Mouse (Mus musculus): ENCODE data around the gene Gm9767.

Gm9767 gene

DNA sequence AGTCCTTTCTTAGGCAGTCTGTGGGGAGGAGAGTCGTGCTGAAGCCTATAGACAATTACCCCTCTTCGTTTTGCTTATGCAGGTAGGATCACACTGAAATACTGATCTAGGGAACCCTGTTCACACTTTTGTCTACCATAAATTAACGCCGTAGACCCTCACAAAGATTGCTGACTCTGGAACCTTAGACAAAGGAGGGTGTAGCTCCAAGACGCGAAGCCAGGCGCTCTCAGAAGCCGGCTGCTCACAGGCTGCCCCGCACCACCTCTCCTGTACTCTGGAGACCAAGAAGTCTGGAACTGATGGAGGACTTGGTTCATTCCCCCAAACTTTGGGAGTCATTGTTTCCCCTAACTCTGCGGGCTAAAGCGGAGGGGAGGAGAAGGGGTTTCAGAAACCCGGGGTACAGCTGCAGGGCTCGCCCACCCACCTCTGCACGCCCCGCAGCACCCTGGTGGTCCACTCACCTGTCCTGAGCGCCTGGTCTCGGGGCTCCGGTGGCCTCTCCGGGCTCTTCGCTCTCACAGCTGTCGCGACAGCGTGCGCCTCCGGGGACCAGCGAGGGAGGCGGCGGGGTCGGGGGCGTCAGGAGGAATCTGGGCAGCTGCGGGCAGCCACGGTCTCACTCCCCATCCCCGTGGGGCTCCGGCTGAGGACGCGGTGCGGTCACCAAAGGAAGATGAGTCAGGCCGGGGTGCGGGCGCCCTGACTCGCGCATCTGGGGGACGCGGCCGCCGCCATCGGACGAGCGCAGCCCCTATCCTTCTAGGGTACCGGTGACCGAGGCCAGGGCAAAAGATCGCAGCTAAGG, at the start of gene Gm9767:
Gm9767 (plus strand) TSS at position 585 of the 811 bp plus-strand sequence.
- in situ Hi-C loops (cut with MboI; ENCODE audit: low pct_unique_long_range_greater_than_20kb in 1 of 2, low sequenced_read_pairs in 2 of 2, unreplicated experiment in 1 of 2): loop anchor here (10.0 to 25.0 kb wide), 2 partner anchors 391 to 393 kb away; no protein-coding TSS in a partner anchor

DNA sequence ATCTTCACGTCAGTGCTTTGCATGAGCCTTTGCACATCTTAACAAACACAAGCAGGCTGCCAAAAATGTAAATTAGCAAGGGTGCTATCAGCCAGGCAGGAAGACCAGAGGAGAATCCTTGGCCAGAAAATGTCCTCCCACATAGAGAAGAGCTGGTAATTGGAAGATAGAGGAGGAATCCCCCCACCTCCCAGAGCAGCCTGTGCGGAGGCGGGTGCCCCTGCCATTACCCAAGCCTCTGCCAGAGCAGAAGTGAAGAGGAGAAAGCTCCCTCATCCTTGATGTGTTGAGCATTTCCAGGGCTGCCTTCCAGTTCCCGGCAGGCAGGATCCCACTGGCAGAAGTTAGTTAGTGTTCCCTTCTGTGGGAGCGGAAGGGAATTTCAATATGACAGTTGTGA, 43.1 kb upstream of the Gm9767 start:
- in situ Hi-C loops (cut with MboI; ENCODE audit: low pct_unique_long_range_greater_than_20kb in 1 of 2, low sequenced_read_pairs in 2 of 2, unreplicated experiment in 1 of 2): no loop called here

DNA sequence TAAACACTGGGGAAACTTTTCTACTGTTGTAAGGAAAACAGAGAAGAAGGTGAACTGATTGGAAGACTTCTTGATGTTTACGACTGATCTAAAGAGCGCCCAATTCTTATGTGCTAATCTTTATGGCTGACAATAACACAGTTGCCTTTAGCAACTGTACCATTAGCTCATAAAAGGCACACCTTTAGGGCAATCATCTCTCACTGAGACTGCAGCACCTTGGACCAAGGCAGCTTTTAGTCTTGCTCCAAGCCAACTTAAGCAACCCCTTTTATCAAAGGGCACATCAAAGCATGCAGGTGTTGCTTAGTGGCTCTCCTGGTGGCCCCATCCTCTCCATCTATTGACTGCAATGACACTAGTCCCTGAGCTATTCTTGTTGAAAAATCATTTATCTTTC, 26.9 kb upstream of the Gm9767 start:
- in situ Hi-C loops (cut with MboI; ENCODE audit: low pct_unique_long_range_greater_than_20kb in 1 of 2, low sequenced_read_pairs in 2 of 2, unreplicated experiment in 1 of 2): no loop called here

DNA sequence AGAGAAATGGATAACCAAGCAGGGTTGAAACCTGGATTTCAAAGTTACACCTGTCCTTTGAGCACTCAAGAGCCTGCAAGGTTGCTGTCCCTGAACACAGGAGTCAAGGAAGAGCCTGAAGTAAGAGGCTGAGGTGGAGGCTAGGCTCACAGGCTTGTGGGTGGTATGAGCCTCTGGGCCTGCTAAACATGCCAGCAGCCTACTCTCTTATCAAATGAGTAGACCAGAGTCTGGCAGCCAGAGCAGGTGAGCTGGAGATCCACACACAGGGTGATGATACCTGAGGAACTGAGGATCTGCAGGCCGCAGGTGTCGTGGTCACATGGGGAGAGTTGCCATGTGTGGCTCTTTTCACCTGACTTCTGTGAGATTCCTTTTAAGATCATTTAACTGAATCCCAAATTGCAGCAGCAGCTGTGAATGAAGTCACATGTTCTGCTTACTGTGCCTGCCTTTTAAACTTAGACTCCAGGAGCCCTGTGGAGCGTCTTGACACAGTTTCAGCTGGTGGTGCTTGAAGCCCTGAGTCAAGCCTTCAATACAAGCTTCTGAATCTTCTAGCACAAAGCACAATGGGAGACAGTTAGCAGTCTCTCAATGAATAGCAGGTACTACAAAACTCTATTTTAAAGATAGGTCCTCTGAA, 18.3 kb upstream of the Gm9767 start:
- in situ Hi-C loops (cut with MboI; ENCODE audit: low pct_unique_long_range_greater_than_20kb in 1 of 2, low sequenced_read_pairs in 2 of 2, unreplicated experiment in 1 of 2): no loop called here

DNA sequence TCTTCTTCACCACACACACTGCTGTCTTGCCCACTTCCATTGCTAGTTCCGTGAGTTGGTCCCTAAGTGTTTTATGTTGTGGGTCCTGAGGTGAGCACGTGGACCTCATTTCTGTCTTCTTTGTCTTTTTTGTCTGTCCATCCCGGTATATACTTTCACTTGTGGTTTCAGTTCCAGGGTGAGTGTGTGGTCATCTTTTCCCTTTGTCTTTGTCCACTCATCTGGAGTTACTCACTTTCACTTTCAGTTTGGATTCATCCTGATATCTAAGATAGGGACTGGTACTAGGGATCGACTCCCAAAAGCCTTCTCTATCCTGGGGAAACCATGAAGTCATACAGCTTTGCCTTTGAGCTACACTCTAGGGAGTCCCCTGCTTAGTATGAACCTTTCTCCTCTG, 15.0 kb upstream of the Gm9767 start:
- in situ Hi-C loops (cut with MboI; ENCODE audit: low pct_unique_long_range_greater_than_20kb in 1 of 2, low sequenced_read_pairs in 2 of 2, unreplicated experiment in 1 of 2): no loop called here

DNA sequence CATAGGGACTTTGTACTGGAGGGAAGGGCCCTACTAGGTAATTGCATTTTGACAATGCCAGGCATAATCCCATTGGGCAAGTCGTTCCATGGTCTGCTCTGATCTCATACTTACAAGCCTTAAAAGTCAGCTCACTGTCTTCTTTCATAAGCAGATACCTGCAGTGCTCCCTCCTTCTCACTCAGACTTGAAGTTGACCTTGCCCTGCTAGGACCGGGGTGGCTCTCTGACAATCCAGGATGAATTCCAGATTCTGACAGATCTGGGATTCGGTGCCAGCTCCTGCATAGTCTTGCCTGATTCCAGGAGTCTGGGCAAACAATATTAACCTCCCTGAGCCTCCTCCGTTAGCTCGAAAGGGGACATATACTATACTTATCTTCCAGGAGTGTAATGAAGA, 6.1 kb upstream of the Gm9767 start:
- in situ Hi-C loops (cut with MboI; ENCODE audit: low pct_unique_long_range_greater_than_20kb in 1 of 2, low sequenced_read_pairs in 2 of 2, unreplicated experiment in 1 of 2): loop anchor here in 1 of 2 experiments (10.0 kb wide), 1 partner anchor 387 kb away; no protein-coding TSS in a partner anchor

DNA sequence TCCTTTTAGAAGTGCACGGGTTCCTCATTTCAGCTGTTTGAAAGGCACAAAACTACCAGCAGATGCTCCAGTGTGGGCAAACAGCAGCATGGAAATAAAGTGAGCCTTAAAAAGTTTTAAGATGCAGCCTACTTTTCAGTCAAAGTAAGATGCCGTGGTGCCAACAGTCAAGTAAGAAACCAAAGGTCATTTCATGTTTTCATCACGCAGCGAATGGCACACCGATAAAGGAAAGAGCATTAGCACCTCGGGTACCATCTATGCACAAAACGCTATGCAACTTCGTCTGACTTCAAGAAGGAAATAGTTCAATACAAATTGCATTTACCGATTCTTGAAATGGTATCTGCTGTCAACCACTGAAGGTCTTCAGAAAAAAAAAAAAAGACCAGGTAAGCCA, 1.1 kb upstream of the Gm9767 start:
- in situ Hi-C loops (cut with MboI; ENCODE audit: low pct_unique_long_range_greater_than_20kb in 1 of 2, low sequenced_read_pairs in 2 of 2, unreplicated experiment in 1 of 2): loop anchor here (10.0 to 25.0 kb wide), 2 partner anchors 390 to 392 kb away; no protein-coding TSS in a partner anchor

DNA sequence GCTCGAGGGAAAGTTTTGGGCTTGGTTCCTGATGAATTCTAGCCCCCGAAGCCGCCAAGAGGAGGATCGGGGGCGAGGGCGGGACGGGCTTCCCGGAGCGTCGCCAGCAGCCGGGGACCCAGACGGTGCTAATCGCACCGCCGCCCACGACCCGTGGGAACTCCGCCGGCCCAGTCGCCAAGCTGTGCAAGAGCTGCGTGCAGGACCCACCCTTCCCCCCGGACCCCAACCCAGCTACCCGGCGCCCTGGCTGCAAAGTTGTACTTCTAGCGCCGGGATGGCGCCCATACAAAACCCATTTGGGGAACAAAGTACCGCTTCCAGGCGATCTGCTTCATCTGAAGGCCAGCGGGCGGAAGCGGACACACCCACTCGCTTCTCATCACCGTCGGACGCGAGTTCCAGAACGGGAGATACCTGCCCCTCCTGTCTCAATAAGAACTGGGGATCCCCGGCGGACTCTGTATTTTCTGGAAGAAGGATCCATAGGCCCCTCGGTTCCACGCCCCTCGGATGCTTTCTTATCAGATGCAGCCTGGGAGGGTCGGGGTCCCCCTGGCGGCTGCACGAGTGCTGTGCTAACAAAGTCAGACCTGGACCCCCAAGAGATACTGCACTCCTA, 577 bp downstream of the Gm9767 start, which contains the start of gene Tmem200a:
Tmem200a (minus strand) TSS at position 532 of the 622 bp plus-strand sequence.
- in situ Hi-C loops (cut with MboI; ENCODE audit: low pct_unique_long_range_greater_than_20kb in 1 of 2, low sequenced_read_pairs in 2 of 2, unreplicated experiment in 1 of 2): loop anchor here (10.0 to 25.0 kb wide), 2 partner anchors 391 to 394 kb away; no protein-coding TSS in a partner anchor

DNA sequence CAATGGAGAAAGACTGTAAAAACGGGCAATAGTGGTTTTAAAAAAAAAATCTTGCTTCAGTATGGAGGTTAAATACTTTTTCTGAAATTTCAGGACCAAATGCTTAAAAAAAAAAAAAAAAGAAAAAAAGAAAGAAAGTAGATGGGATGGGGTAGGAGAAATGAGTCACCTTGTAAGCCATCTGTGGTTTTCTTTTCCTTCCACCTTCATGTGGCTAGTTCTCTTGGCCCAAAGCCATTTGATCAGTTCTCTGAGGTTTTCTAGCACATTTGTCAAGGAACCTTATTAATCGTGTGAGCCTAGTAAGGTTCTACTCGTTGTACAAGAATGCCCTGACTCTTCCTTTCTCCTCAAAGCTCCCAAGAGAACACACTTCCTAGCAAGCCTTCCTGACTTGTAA, 1.6 kb downstream of the Gm9767 start:
- in situ Hi-C loops (cut with MboI; ENCODE audit: low pct_unique_long_range_greater_than_20kb in 1 of 2, low sequenced_read_pairs in 2 of 2, unreplicated experiment in 1 of 2): loop anchor here (10.0 to 25.0 kb wide), 2 partner anchors 392 to 395 kb away; no protein-coding TSS in a partner anchor

DNA sequence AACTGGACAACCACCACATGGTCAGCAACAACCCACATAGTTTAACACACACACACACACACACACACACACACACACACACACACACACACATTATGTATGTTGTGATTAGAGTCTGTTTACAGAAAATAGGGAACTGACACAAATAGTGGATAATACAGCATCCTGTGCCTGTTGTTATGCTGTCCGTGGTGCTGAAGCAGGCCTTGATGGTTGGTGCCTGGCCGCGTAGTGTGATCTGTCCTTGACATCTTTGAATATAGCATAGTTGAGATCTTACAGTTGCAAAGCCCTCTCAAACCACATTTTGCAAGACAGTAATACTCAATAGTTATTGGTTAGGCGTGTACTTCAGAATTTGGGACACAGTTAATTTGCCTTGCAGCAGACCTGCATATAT, 4.0 kb downstream of the Gm9767 start:
- in situ Hi-C loops (cut with MboI; ENCODE audit: low pct_unique_long_range_greater_than_20kb in 1 of 2, low sequenced_read_pairs in 2 of 2, unreplicated experiment in 1 of 2): loop anchor here in 1 of 2 experiments (25.0 kb wide), 1 partner anchor 395 kb away; no protein-coding TSS in a partner anchor

DNA sequence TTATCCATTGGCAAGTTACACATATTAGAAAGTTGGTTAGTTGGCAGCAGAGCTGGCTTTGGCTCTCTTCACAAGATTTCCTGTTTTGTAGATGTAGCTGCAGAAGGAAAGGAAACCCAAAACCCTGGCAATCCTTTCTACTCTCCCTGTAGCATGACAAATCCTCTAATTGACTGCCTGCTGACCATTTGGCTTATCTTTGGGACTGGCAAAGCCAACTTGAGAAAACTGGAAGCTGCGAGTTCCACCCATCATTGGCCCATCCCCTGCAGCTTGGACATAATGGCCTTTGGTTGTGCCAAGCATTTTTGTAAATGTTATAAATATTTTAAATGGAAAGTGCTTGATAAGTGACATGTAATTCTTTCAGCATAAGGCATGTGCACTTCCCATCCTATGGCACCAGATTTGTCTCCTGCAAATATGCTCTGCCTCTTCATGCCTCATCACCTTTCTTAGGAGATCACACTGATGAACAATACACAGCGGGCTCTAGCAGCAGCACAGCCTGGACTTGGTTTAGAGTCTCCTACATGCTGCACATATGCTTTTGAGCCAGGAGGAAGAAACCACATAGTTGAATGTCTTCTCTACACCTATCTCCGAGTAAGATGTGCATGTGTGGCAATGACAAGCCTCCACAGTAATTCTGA, 25.4 kb downstream of the Gm9767 start:
- in situ Hi-C loops (cut with MboI; ENCODE audit: low pct_unique_long_range_greater_than_20kb in 1 of 2, low sequenced_read_pairs in 2 of 2, unreplicated experiment in 1 of 2): no loop called here

DNA sequence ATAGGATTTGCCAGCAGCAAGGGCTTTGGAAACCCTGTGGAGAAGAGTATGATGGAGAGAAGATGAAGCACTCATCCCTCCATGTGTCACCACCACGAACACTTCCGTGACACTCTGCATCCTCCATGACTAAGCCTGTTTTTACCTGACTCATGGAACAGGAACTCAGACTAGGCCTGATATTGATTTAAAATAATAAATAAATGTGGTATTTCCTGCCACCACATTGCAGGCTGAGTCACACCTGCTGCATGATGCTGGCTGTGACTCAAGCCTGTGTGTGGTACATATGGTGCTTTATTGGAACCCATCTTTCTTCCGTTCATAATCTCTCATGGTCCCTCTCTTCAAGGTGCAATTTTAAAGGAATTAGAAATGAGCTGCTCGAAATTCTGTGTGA, 36.4 kb downstream of the Gm9767 start:
- in situ Hi-C loops (cut with MboI; ENCODE audit: low pct_unique_long_range_greater_than_20kb in 1 of 2, low sequenced_read_pairs in 2 of 2, unreplicated experiment in 1 of 2): no loop called here

DNA sequence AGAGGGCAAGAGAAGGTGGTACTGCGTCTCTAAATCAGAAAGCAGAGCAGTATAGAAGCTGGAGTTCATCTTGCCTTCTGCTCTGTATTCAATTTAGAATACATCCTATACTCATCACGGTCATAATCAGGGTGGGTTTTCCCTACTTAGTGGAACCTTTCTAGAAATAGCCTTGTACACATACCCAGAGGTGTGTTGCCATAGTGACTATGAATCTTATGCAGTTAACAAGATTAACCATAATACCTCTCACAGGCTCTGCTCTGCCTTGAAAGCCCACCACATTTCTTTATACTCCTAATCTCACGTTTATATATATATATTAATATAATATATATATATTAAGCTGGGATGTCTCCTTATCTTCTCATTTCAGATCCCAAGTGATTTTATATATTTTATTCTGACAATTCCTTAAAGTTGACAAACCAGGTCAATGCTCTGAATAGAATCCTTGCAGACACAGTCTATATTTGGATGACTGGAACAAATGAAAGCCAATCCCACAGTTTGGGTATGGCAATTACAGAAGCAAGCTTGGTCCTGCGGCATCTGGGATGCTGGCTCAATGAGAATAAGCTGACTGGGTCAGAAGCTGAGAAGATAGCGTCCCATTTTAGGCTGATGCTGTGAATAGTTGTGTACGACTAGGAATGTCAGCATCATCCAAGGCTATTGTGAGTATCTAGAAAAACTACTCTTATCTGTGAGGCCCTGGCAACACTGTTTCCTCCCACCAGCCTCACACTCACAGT, 41.2 kb downstream of the Gm9767 start:
- in situ Hi-C loops (cut with MboI; ENCODE audit: low pct_unique_long_range_greater_than_20kb in 1 of 2, low sequenced_read_pairs in 2 of 2, unreplicated experiment in 1 of 2): no loop called here

DNA sequence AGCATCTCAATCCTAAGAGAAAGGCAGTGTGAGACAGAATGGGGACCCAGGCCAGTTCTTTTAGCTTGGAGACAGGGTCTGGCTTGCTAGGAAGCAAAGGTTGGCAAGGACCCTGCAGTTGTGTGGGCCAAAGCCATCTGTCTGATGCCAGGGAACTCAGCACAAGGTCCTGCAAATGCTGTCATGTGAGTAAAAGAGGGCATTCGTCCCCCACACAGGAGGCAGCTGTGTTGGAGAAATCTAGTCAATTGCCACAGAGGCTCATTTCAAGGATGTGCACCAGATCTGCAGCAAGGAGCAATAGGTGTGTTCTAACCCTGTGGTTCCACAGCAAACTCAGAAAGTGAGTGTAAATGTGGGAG, 41.7 kb downstream of the Gm9767 start:
- in situ Hi-C loops (cut with MboI; ENCODE audit: low pct_unique_long_range_greater_than_20kb in 1 of 2, low sequenced_read_pairs in 2 of 2, unreplicated experiment in 1 of 2): no loop called here
